Mouse (Mus musculus) bone marrow macrophage, adult 2 months (primary cell): ENCODE measurements around the gene Herc1. TPM values are rescaled to one million over a fixed set of nuclear protein-coding genes. Genes with fewer than 3 reads are reported as not detected.
A peak's percentile ranks its signal among the peaks of the same experiment; 100 is the strongest.

Source experiments
- H3K27ac ChIP-seq: 2 replicates; pipeline ENCODE4 v1.5.1; 2012; ENCODE audit warnings: low read depth, low read length; ENCODE audit not compliant: insufficient read depth
- H3K4me1 ChIP-seq: 2 replicates; pipeline ENCODE4 v1.6.1; 2012; ENCODE audit warnings: low read length; ENCODE audit not compliant: control insufficient read depth, insufficient read depth
- H3K4me3 ChIP-seq: 2 replicates; pipeline ENCODE4 v1.5.1; 2012; ENCODE audit warnings: mild to moderate bottlenecking, low read length, moderate library complexity; ENCODE audit not compliant: insufficient read depth
- CTCF ChIP-seq: IDR thresholded peaks from 2 replicates; pipeline ENCODE4 v1.5.1; 2012; ENCODE audit warnings: low read depth, mild to moderate bottlenecking, low read length, moderate library complexity
- POLR2A ChIP-seq: IDR thresholded peaks from 2 replicates; pipeline ENCODE4 v1.6.1; 2012; ENCODE audit warnings: mild to moderate bottlenecking, low read depth, low read length, borderline replicate concordance
- polyA plus RNA-seq: library from polyadenylated mRNA; stranded (reverse); fragments of >200 nt; gene quantifications from 2 replicates; pipeline ENCODE4 v1.2.4, GENCODE M21; 2012; ENCODE audit not compliant: missing spikeins, insufficient read depth, insufficient read length

The Herc1 gene
- polyA plus RNA-seq, 1 experiment = 45.5 TPM

DNA sequence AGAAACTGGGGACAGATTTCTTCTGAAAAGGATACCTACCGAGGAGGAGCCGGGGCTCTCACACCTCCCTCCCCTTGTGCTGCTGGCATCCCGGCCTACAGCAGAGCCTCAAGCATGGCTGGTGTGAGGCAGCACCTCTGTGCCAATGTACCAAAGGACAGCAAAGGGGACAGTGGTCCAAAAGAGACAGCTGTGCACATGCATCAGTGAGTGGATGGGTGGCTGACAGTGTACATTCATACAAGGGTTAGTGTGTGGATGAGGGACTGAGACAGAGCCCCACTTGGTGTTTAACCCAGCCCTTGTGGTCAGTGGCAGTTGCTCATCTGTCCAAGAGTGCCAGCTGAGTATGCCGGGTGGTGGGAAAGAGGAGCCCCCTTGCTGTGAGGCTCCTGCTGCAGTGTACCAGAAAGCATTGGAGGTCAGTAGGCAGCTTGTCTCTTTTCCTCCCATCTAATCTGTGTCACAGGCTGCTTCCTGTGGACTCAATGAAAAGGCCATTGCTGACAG lies 158.7 kb downstream of the Herc1 start:
- TF ChIP-seq CTCF (no peak), POLR2A (no peak)
- no peak overlapping the region for H3K27ac ChIP-seq
- no peak overlapping the region for H3K4me3 ChIP-seq
- H3K4me1 ChIP-seq = peaks cover 22% of the 10 kb centered on the region

DNA sequence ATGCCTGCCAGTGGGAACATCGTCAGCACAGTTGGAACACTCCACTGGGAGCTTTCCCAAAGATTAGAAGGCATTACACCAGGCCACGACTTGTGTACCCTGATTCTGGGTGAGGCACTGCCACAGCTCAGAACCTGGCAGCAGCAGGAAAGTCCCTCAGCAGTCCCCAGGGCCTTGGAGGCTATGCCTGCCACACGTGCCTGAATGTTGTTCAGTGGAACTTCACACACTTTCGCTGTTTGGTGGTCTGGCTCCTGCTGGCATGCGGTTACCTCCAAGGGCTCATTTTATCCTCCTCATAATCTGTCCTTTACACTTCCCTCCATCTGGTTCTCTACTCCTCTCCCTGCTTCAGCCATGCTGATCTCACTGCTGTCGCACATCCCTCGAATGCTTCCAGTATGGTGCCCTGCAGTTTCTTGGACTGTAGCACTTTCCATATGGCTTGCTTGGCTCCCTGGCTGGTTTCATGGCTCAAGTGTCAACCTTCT lies 160.1 kb downstream of the Herc1 start:
- H3K27ac ChIP-seq = no peak overlapping the region
- peaks cover 25% of the 10 kb centered on the region for H3K4me1 ChIP-seq
- no peak for TF ChIP-seq CTCF
- no peak overlapping the region for H3K4me3 ChIP-seq

DNA sequence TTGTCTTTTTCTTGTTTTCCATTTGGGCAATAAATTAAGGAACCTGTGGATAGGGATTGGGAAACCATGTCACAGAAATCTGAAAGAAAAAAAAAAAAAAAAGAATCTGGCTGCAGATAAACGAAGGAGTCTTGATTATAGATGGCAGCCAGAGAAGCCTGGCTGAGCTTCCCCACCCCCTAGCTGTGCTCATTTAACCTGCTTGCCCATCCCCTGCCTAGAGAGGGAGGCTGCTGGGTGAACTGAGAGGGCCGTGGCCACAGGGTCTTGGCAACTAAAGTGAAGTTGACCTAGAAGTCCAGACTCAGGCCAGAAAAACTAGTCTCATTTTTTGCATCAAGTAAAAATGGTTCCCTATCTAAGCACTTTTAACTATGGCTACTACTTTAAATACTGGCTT lies 160.7 kb downstream of the Herc1 start:
- Histone ChIP-seq H3K4me1 (peaks cover 29% of the 10 kb centered on the region), H3K27ac (0 out of 2 replicates have a peak overlapping the region, but pooled peaks have one; percentile 43), H3K4me3 (peak overlapping the region; percentile 67)
- TF ChIP-seq CTCF (no peak), POLR2A (no peak)

DNA sequence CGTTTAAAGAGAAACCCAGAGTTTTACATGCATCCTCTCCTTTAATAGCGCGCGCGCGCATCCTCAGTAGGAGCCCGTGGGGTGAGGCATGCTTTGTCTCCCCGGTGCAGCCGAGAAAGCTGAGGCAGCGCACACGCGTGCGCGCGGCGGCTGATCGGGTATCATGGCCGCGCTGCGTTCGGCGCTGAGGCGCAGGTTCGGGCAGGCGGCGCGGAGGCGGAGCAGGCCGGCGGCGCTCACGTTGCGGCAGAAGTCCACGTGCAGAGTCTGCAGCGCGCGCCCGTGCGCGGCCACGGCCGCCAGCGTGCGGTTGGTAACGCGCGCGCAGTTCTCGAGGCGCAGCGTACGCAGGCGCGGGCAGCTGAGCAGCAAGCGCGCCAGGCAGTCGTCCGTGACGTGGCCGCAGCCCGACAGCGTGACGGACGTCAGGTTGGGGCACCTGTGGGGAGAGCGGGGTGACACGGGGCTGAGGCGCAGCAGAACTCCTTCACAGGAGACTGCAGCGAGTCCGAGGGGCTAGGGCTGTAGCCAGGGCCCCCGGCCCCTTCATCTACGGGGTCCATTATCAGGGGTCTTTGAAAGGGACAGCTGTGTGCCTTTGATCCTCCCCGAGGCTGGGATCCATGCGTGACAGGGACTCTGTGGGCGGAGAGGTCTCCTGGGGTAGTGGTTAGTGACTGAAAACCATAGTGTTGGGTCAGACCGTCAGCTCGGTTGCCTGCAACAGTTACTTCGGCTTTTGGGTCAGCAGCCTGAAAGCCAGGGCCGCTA lies 161.5 kb downstream of the Herc1 start:
- peak overlapping the region; percentile 67 for H3K4me3 ChIP-seq
- TF ChIP-seq POLR2A (no peak), CTCF (no peak)
- peaks cover 37% of the 10 kb centered on the region for H3K4me1 ChIP-seq
- peak overlapping the region; percentile 66 for H3K27ac ChIP-seq

DNA sequence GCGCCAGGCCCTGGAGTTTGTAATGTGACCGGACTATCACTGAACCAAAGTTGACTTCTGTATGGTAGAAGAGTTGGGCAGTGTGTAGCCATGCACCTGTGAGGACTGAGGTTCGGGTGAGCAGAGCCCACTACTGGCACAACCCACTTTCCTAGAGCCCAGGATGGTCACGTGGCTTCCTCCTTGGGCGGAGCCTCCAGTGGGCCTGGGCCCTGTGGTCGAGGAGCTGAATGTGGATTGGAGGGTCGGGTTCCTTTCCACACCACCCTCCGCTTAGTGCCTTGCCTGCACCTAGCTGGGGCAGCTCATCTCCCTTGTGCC lies 162.1 kb downstream of the Herc1 start:
- Histone ChIP-seq H3K4me1 (peaks cover 41% of the 10 kb centered on the region), H3K27ac (peak overlapping the region; percentile 66)

DNA sequence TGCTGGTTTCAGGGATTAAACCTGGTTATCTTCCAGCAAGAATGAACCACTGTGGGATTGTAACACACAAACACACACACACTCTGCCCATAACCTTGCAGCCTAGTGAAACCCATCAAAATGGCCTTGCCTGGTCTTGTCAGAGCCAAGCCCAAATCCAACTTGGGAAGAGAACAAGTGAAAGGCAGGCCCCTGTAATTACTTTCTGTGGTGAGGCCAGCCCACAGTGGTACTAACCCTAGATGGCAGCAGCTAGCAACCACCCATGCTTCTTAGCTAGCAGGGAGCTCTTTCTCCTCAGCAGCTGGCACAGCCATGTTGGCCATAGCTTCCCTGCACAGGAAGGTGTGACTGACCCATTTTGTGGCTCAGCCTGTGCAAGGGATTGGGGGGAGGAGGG lies 162.9 kb downstream of the Herc1 start:
- TF ChIP-seq CTCF (0 out of 2 replicates have a peak, but pooled peaks have one; percentile 9), POLR2A (no peak)
- Histone ChIP-seq H3K4me1 (peaks cover 49% of the 10 kb centered on the region), H3K4me3 (no peak overlapping the region), H3K27ac (no peak overlapping the region; the same call in 1 of the 2 replicates)

More for the DNA sequence above, 162.1 kb downstream of the Herc1 start:
- peak overlapping the region; percentile 67 for H3K4me3 ChIP-seq
- no peak for TF ChIP-seq CTCF
- 0 out of 2 replicates have a peak, but pooled peaks have one; percentile 8 for TF ChIP-seq POLR2A

DNA sequence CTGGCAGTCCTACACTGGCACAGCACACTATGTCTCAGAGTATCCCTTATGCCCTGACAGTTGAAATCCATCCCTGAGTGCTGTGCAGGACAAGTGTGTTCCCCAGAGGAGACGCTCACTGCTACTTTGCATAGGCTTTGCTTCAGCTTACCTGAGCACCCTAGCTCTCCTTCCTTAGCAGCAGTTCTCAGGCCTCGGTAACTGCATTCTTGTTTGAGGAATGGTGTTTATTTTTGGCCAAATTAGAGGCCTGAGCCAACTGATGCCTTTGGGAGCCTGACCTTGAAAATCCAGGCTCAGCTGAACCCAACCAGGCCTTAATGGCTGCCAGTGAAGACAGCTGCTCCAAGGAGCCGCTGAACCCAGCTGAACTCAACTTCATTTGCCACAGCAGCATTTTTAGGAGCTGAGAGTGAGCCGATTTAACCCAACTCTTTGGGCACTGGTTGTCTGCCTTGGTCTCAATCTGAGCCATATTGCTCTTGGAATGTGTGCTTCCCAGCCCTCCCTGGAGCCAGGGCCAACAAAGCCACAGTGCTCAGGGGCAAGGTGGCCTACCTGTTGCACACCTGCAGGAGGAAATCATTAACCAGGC lies 163.5 kb downstream of the Herc1 start:
- peaks cover 54% of the 10 kb centered on the region for H3K4me1 ChIP-seq
- H3K4me3 ChIP-seq = no peak overlapping the region
- no peak for TF ChIP-seq CTCF
- TF ChIP-seq POLR2A = no peak
- H3K27ac ChIP-seq = no peak overlapping the region

DNA sequence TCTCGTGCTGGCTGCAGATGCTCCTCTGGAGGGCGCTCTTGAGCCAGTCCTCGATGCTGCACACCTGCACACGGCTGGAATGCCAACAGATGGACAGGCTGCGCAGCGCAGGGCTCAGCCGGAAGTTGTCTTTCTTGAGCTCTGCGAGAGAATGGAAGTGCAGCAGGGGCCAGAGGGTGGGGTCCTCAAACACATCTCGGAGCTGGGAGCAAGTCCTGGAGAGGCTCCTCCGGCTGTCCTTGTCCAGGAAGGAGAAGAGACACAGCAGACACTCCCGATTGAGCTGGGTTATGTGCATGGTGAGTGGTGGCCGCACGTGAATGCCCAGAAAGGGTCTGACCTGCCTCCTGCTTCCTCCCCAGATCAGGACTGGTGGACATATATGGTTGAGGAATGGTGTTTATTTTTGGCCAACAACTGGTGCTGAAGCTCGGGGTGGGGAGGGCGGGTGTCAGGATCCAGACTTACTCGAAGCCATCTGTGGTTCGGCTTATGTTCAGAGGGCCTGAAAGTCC lies 164.1 kb downstream of the Herc1 start, which contains the start of gene Fbxl22:
Gene Fbxl22, minus strand, starts transcription at position 338 of the 515 bp plus-strand sequence.
- Histone ChIP-seq H3K4me1 (peaks cover 59% of the 10 kb centered on the region), H3K27ac (no peak within 1 kb of the TSS), H3K4me3 (no peak within 1 kb of the TSS)
- TF ChIP-seq POLR2A (no peak), CTCF (no peak)

DNA sequence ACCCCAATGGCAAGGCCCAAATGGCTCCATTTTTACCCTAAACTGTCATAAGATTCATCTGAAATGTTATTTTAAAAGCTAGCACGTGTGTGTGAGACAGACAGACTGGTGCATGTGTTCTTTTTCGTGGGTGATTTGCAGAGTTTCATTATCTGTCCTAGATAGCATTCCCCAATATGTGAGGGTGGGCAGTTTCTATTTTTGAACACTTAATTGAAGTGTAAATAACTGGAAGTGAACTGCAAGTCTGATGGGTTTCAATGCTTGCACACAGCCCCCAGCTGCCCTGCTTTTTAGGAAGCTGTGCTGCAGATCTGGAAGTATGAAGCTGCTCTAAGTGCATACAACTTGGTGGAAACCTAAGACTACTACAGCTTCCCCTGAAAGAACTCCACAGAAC lies 164.9 kb downstream of the Herc1 start:
- H3K4me1 ChIP-seq = peaks cover 67% of the 10 kb centered on the region
- H3K4me3 ChIP-seq = no peak overlapping the region
- TF ChIP-seq CTCF = no peak
- TF ChIP-seq POLR2A = no peak
- H3K27ac ChIP-seq = no peak overlapping the region
